Mouse (Mus musculus) frontal cortex, postnatal 10 days (tissue): Measurements from ENCODE around the gene Supt5.

ENCODE experiments used
- DNase-seq, 2 experiments: peaks; one replicate each; pipeline ENCODE4 v3.0.0; 2022; ENCODE audit warnings: low spot score in 2 of 2, mixed read lengths in 1 of 2

Gene Supt5

GRCm38 (mm10) chr7:28375176-28375921 is 36.8 kb upstream of the Supt5 start:
- peak; percentile 70 to 79 for DNase-seq

GRCm38 (mm10) chr7:28374647-28375046 is 36.1 kb upstream of the Supt5 start:
- DNase-seq = no peak

DNA sequence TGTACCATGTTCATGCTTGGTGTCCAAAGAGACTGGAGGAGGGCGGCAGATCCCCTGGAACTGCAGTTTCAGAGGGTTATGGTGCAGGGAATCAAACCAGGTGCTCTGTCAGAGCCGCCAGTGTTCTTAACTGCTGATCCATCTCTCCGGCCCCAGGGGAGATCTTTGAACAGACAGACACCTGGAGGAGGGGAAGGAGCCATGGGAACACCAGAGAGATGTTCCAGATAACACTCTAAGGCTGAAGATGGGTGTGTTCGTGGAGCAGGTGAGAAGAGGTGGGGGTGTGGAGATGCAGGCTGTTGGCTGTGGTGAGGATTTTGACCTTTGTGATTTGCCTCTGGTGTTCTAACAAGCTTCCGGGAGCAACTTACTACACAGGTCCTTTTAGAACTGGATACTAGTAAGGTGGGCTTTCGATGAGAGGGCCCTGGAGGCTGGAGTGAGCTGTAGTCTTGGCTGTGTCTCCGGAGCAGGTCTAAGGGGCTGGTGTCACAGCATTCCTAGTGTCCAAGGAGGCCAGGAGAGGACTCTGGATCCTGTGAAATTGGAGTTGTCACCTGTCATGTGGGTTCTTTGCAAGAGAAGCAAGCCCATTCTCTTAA is 35.4 kb upstream of the Supt5 start:
- no peak for DNase-seq

DNA sequence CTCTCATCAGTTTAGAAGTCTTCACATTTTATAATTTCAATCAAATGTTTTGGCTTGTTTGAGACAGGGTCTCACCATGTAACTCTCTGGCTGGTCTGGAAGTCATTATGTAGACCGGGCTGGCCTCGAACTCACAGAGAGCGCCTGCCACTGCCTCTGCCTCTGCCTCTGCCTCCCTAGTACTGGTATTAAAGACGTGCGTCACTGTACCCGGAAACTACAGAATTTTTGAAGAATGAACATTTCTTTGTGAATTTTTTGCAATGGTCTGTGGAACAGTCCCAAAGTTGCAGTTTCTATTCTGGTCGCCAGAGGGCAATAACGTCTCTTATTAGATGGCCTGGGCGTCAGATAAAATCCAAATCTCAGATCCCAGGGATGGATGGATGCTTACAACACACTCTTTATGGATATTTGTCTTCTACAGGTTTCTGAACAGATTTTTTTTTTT is 34.6 kb upstream of the Supt5 start:
- peak in 1 of 2 experiments; percentile 73 for DNase-seq

GRCm38 (mm10) chr7:28372251-28373108 is 33.9 kb upstream of the Supt5 start, which contains the start of gene Plekhg2:
Gene Plekhg2 (minus strand): TSS chr7:28372599.
- DNase-seq = peak; percentile 91 to 94

DNA sequence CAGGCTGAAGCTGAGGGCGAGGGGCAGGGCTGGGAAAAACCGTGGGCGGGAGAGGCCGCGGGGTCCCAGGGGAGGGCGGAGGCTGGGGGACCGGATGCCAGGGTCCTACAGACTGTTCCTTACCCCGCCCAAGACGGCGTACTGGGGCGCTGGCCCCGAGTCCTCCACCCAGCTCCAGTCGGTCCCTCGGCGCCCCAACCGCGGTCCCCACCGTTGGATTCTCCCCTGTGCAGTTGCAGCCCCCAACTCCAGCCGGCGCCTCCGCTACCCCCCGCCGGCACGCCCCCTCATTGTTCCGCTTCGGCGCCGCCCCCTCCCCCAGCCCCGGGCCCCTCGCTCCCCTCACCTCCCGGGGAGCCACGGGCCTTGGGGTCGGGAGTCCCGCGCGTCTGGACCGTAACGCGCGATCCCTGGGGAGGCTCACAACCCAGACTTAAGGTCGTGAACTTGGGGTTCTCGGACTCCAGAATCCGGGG is 33.0 kb upstream of the Supt5 start:
- DNase-seq = no peak

DNA sequence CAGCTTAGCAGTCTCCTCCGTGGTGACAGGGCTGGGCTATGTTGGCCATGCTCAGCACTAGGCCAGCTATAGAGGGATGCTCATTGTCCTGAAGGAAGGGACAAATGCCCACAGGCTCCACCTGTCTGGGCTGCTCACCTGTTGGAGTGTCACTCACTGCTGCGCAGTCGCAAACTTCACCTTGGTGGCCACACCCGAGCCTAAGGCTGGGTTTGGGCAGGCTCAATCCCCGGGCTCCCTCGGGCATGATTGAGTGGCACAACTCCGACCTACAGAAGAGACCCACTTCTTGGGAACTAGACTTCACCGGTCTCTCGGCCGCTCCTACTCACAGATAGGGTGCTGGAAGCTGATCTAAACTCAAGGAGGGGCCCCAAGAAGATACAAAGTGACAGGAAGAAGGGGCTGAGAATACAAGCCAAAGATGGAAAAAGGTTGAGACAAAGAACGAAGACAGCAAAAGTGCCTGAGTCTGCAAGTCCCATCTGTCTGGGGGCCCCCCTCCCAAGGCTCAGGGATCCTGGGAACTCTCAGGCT is 32.5 kb upstream of the Supt5 start:
- no peak for DNase-seq

DNA sequence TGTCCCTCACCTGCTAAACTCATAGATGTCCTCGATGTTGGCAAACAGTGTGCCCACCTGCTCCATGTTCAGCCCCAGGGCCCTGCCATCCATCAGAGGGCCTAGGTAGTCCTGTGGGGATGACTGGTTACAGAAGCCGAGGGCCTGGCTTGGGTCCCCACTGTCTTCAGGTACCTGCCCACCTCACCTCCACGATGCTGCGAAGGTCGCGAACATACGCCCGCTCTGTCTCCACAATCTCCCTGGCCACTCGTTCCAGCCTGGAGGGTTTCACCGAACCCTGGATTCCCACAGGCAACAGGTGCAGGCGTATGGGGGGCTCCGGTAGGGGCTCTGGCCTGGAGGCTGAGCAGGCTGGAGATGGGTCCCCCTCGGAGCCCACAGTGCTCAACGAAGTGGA is 31.5 kb upstream of the Supt5 start:
- no peak for DNase-seq

DNA sequence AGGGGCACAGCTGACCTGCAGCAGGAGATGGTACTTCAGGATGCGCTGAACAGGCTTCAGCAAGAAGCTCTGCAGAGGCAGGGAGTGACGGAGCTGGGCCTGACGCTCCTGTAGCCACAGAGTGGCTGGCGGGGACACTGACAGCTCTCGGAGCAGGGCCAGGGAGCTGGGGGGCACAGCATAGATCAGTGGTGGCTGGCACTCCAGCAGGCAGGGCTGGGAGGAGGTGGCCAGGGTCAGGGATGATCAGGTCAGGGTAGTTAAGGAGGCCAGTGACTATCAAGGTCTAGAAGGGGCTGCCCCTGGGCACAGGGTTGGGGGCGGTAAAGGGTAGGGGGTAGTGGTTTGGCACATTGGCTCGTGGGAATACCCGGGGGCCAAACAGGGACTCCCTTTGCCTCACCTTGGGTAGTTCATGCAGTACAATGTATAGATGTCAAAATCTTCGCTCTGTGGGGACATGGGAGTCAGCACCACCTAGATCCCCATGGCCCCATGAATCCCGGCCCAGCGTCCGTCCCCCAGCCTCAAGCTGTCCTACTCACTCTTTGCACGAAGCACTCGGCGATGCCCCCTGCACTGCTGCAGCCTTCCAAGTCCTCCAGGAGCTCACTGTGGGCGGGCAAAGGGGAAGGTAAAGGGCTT is 29.9 kb upstream of the Supt5 start:
- no peak for DNase-seq

DNA sequence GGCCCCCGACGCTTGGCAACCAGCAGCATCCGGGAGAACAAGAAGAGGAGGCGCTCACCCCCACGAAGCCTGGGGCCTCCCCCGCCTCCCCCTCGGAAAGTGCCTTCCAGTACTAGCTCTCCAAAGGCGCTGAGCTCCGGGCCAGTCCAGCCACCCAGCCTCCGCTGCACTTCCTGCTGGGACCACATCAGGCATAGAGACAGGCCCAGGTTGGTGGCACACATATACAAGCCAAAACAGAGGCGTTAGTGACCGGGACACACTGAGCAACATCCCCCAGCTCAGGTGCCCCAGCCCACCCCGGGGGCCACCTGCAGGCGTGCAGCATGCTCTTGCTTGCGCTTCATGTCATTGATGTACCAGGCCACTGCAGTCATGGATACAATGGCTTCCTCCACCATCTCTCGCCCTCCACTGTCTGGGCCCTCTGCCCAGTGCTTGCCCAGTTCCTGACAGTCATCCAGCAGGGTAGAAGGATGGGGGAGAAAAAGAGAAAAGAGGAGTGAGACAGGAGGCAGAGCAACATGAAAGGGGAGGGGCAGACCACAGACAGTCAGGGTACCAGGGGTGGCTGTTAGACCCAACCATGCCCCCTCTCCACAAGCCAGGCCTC is 29.2 kb upstream of the Supt5 start:
- DNase-seq = no peak

GRCm38 (mm10) chr7:28362441-28363060 is 24.0 kb upstream of the Supt5 start:
- DNase-seq = no peak

GRCm38 (mm10) chr7:28361647-28362341 is 23.2 kb upstream of the Supt5 start:
- DNase-seq = no peak

DNA sequence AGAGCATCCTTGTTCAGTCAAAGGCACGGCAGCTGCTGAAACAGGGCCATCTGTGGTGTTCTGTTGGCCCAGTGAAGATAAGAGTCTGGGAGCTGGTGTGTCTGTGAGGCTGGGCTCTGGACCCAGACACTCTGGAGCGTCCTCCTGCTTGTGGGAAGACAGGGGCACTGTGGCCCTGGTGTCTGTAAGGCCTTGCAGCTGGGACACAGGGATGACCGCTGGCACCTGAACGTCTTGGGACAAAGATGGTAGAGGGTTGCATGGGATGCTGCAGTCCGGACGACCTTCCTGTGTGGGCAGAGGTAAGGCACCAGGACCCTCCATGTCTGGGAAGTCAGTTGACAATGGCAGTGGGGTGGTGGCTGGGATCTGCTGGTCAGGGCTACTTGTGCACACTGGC is 21.7 kb upstream of the Supt5 start:
- no peak for DNase-seq

DNA sequence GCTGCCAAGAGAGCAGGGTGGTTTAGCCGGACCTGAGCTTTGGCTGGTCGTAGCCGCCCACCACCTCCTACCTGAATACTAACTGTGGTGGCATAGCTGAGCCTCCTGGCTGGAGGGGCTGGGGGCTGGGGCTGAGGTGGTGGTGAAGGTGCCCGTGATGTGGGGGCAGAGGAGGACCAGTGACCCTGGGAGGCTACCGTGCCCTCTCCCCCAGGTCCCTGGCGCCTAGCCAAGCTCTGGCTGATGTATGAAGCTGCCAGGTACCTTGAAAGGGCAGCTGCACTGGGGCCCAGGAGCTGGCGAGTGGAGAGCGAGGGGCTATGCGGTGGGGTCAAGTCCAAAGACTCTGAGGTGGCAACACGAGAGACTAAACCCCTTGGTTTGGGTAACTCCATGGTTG is 21.3 kb upstream of the Supt5 start:
- no peak for DNase-seq

- no peak for DNase-seq
Measured at GRCm38 (mm10) chr7:28358431-28358830, 19.9 kb upstream of the Supt5 start.

DNA sequence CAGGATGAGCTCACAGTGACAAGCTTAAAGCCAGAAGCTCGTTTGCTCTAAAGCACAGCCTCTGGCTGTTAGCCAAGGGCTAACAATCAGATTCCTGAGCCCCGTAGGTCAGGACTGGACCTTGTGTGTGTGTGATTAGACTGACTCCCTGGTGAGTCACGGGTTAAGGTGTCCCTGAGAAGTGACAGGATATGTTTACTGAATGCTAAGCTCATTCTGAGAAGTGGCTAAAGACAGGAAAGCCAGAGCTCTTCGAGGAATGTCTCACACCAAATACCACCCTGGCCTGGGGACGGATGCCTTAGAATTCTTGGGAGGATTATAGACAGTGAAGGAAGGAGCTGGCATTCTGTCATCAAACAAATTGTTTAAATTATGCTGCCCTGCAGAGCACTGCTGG is 19.4 kb upstream of the Supt5 start:
- DNase-seq = no peak

GRCm38 (mm10) chr7:28356981-28357380 is 18.4 kb upstream of the Supt5 start:
- DNase-seq = no peak

- DNase-seq = no peak
Measured at GRCm38 (mm10) chr7:28355221-28355620, 16.7 kb upstream of the Supt5 start.

GRCm38 (mm10) chr7:28354596-28354995 is 16.1 kb upstream of the Supt5 start:
- no peak for DNase-seq

DNA sequence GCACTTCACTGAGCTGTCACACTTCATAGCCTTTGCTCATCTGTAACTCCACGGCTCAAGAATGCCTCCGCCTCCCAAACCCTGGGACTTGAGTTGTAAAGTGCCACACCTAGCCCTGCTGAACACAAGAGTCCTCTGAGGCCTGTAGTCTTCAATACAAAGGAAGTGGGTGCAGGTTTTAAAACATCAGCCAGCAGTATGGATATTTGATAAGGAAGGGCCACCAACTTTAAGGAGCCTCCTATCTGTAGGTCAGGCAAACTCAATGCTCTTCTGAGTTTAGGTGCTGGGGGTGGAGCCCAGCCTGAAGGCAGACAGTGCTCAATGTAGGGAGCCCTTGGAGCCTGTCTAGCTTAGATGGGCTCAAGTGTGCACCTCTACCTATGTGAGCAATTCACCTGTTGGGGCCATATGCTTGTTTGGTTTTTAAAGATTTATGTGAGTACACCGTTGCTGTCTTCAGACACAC is 15.6 kb upstream of the Supt5 start:
- DNase-seq = no peak
